Mouse (Mus musculus) midbrain, embryonic 13.5 days (tissue): ENCODE data around the gene Hdac8. TPM values are rescaled to one million over a fixed set of nuclear protein-coding genes. Genes with fewer than 3 reads are reported as not detected.

Experiments
- ATAC-seq: fragments of 200-750 bp; cut with Nextera tagmentation; 2 replicates; pipeline ENCODE4 v1.8.0; 2017; ENCODE audit warnings: mild to moderate bottlenecking, moderate TSS enrichment, moderate library complexity
- H3K27ac ChIP-seq: fragments of 300-500 bp; sonication (generic); 2 replicates; pipeline ENCODE4 v1.5.1; 2015; ENCODE audit warnings: inconsistent platforms, mild to moderate bottlenecking, moderate library complexity
- H3K27me3 ChIP-seq: fragments of 300-500 bp; sonication (generic); 2 replicates; pipeline ENCODE4 v1.6.1; 2015; ENCODE audit warnings: mild to moderate bottlenecking, inconsistent platforms
- H3K36me3 ChIP-seq: fragments of 300-500 bp; sonication (generic); 2 replicates; pipeline ENCODE4 v1.6.1; 2015; ENCODE audit warnings: mild to moderate bottlenecking, inconsistent platforms
- H3K4me1 ChIP-seq: fragments of 300-500 bp; sonication (generic); replicated peaks from 2 replicates; pipeline ENCODE4 v1.6.1; 2015; ENCODE audit warnings: inconsistent platforms
- H3K4me2 ChIP-seq: fragments of 300-500 bp; sonication (generic); replicated peaks from 2 replicates; pipeline ENCODE4 v1.6.1; 2015; ENCODE audit warnings: moderate library complexity, mild to moderate bottlenecking, inconsistent platforms
- H3K4me3 ChIP-seq: fragments of 300-500 bp; sonication (generic); replicated peaks from 2 replicates; pipeline ENCODE4 v1.5.1; 2015; ENCODE audit warnings: mild to moderate bottlenecking, inconsistent platforms
- H3K9ac ChIP-seq: fragments of 300-500 bp; sonication (generic); replicated peaks from 2 replicates; pipeline ENCODE4 v1.6.1; 2015; ENCODE audit warnings: mild to moderate bottlenecking, inconsistent platforms
- H3K9me3 ChIP-seq: fragments of 300-500 bp; sonication (generic); 2 replicates; pipeline ENCODE4 v1.6.1; 2016; ENCODE audit warnings: mild to moderate bottlenecking, inconsistent platforms
- WGBS: fragments of 180-500 bp; shearing (Covaris S2); methylation state at CpG from one replicate; pipeline ENCODE4 v1.1.7; 2015; 5-methylcytosine and 5-hydroxymethylcytosine counted together
- polyA plus RNA-seq: library from polyadenylated mRNA; unstranded; fragments of >200 nt; fragmentation: Nextera tagmentation; extraction: Ambion mirVana; gene quantifications from 2 replicates; pipeline ENCODE4 v1.2.1, GENCODE M21; 2015

Gene Hdac8
- polyA plus RNA-seq, 1 experiment from 2014 or later = 10.6 TPM

GRCm38 (mm10) chrX:102416972-102417371 lies 88.2 kb downstream of the Hdac8 start:
- H3K4me1 ChIP-seq = no peaks in the 10 kb centered on the region
- ATAC-seq = no peak
- H3K27ac ChIP-seq = no peak overlapping the region
- H3K4me3 ChIP-seq = no peak overlapping the region
- WGBS = 60% methylated on average over 4 of the region's 4 CpGs
- no peaks in the 10 kb centered on the region for H3K36me3 ChIP-seq
- no peaks in the 10 kb centered on the region for H3K9me3 ChIP-seq
- H3K4me2 ChIP-seq = no peak overlapping the region
- H3K27me3 ChIP-seq = peaks cover 29% of the 10 kb centered on the region
- H3K9ac ChIP-seq = no peak overlapping the region

- ATAC-seq = no peak
- Histone ChIP-seq H3K9me3 (no peaks in the 10 kb centered on the region), H3K27me3 (peaks cover 31% of the 10 kb centered on the region), H3K4me2 (no peak overlapping the region), H3K36me3 (no peaks in the 10 kb centered on the region), H3K4me3 (no peak overlapping the region), H3K4me1 (no peaks in the 10 kb centered on the region), H3K9ac (no peak overlapping the region), H3K27ac (no peak overlapping the region)
- 65% methylated on average over 4 of the region's 4 CpGs for WGBS
These were observed 88.8 kb downstream of the Hdac8 start for GRCm38 (mm10) chrX:102416386-102416785.

GRCm38 (mm10) chrX:102384765-102385164 lies 120.4 kb downstream of the Hdac8 start:
- ATAC-seq = no peak
- Histone ChIP-seq H3K4me2 (no peak overlapping the region), H3K9ac (no peak overlapping the region), H3K36me3 (no peaks in the 10 kb centered on the region), H3K4me1 (no peaks in the 10 kb centered on the region), H3K9me3 (no peaks in the 10 kb centered on the region), H3K27ac (no peak overlapping the region), H3K27me3 (peaks cover 39% of the 10 kb centered on the region; the same call in 1 of the 2 replicates), H3K4me3 (no peak overlapping the region)
- WGBS = 84% methylated on average over 3 of the region's 3 CpGs

GRCm38 (mm10) chrX:102383151-102383550 lies 122.0 kb downstream of the Hdac8 start:
- H3K27me3 ChIP-seq = peaks cover 39% of the 10 kb centered on the region; the same call in 1 of the 2 replicates
- no peaks in the 10 kb centered on the region for H3K4me1 ChIP-seq
- no peaks in the 10 kb centered on the region for H3K9me3 ChIP-seq
- H3K4me3 ChIP-seq = no peak overlapping the region
- H3K9ac ChIP-seq = no peak overlapping the region
- 66% methylated on average over 7 of the region's 7 CpGs for WGBS
- no peaks in the 10 kb centered on the region for H3K36me3 ChIP-seq
- ATAC-seq = no peak
- H3K27ac ChIP-seq = no peak overlapping the region
- H3K4me2 ChIP-seq = no peak overlapping the region

GRCm38 (mm10) chrX:102366510-102366909 lies 138.6 kb downstream of the Hdac8 start:
- Histone ChIP-seq H3K9ac (no peak overlapping the region), H3K27me3 (peaks cover 25% of the 10 kb centered on the region; the same call in 1 of the 2 replicates), H3K4me3 (no peak overlapping the region), H3K36me3 (no peaks in the 10 kb centered on the region), H3K27ac (no peak overlapping the region), H3K4me2 (no peak overlapping the region), H3K4me1 (no peaks in the 10 kb centered on the region), H3K9me3 (no peaks in the 10 kb centered on the region)
- ATAC-seq = no peak
- 89% methylated on average over 3 of the region's 3 CpGs for WGBS

- Histone ChIP-seq H3K27ac (no peak overlapping the region), H3K4me1 (no peaks in the 10 kb centered on the region), H3K4me2 (no peak overlapping the region), H3K4me3 (no peak overlapping the region), H3K9ac (no peak overlapping the region), H3K27me3 (0 out of 2 replicates have a peak, but pooled peaks cover 5% of the 10 kb centered on the region), H3K9me3 (no peaks in the 10 kb centered on the region), H3K36me3 (no peaks in the 10 kb centered on the region)
- ATAC-seq = no peak
- 86% methylated on average over 2 of the region's 2 CpGs for WGBS
These were observed 142.9 kb downstream of the Hdac8 start for GRCm38 (mm10) chrX:102362244-102362643.

- 85% methylated on average over 3 of the region's 3 CpGs for WGBS
- H3K4me2 ChIP-seq = no peak overlapping the region
- H3K4me3 ChIP-seq = no peak overlapping the region
- H3K9ac ChIP-seq = no peak overlapping the region
- no peak for ATAC-seq
- peaks cover 21% of the 10 kb centered on the region; the same call in 1 of the 2 replicates for H3K27me3 ChIP-seq
- no peaks in the 10 kb centered on the region for H3K9me3 ChIP-seq
- no peak overlapping the region for H3K27ac ChIP-seq
- H3K36me3 ChIP-seq = no peaks in the 10 kb centered on the region
- no peaks in the 10 kb centered on the region for H3K4me1 ChIP-seq
These were observed 151.7 kb downstream of the Hdac8 start for GRCm38 (mm10) chrX:102353412-102353811.

GRCm38 (mm10) chrX:102349843-102350731 lies 155.1 kb downstream of the Hdac8 start:
- Histone ChIP-seq H3K4me3 (no peak overlapping the region), H3K27me3 (peaks cover 36% of the 10 kb centered on the region; the same call in 1 of the 2 replicates), H3K4me2 (no peak overlapping the region), H3K27ac (no peak overlapping the region), H3K36me3 (no peaks in the 10 kb centered on the region), H3K9ac (no peak overlapping the region), H3K4me1 (no peaks in the 10 kb centered on the region), H3K9me3 (no peaks in the 10 kb centered on the region)
- ATAC-seq = no peak
- WGBS = 69% methylated on average over 14 of the region's 14 CpGs

GRCm38 (mm10) chrX:102348886-102349486 lies 156.2 kb downstream of the Hdac8 start:
- Histone ChIP-seq H3K4me2 (no peak overlapping the region), H3K9me3 (no peaks in the 10 kb centered on the region), H3K9ac (no peak overlapping the region), H3K4me1 (no peaks in the 10 kb centered on the region), H3K36me3 (no peaks in the 10 kb centered on the region), H3K4me3 (no peak overlapping the region), H3K27me3 (peaks cover 43% of the 10 kb centered on the region; the same call in 1 of the 2 replicates), H3K27ac (no peak overlapping the region)
- 46% methylated on average over 9 of the region's 9 CpGs for WGBS
- no peak for ATAC-seq

- H3K27me3 ChIP-seq = peaks cover 36% of the 10 kb centered on the region; the same call in 1 of the 2 replicates
- no peak overlapping the region for H3K9ac ChIP-seq
- no peak for ATAC-seq
- WGBS = 46% methylated on average over 4 of the region's 4 CpGs
- H3K9me3 ChIP-seq = no peaks in the 10 kb centered on the region
- H3K4me1 ChIP-seq = no peaks in the 10 kb centered on the region
- no peak overlapping the region for H3K4me2 ChIP-seq
- no peaks in the 10 kb centered on the region for H3K36me3 ChIP-seq
- H3K4me3 ChIP-seq = no peak overlapping the region
- H3K27ac ChIP-seq = no peak overlapping the region
These were observed 163.5 kb downstream of the Hdac8 start for GRCm38 (mm10) chrX:102341688-102342087.

- H3K9me3 ChIP-seq = no peaks in the 10 kb centered on the region
- H3K36me3 ChIP-seq = no peaks in the 10 kb centered on the region
- 80% methylated on average over 8 of the region's 8 CpGs for WGBS
- no peak overlapping the region for H3K27ac ChIP-seq
- peaks cover 28% of the 10 kb centered on the region; the same call in 1 of the 2 replicates for H3K27me3 ChIP-seq
- no peak overlapping the region for H3K4me2 ChIP-seq
- no peak overlapping the region for H3K9ac ChIP-seq
- no peak for ATAC-seq
- H3K4me3 ChIP-seq = no peak overlapping the region
- no peaks in the 10 kb centered on the region for H3K4me1 ChIP-seq
These were observed 165.6 kb downstream of the Hdac8 start for GRCm38 (mm10) chrX:102339396-102340155.

- no peaks in the 10 kb centered on the region for H3K4me1 ChIP-seq
- no peak overlapping the region for H3K4me2 ChIP-seq
- H3K9me3 ChIP-seq = no peaks in the 10 kb centered on the region
- no peak overlapping the region for H3K27ac ChIP-seq
- peaks cover 41% of the 10 kb centered on the region for H3K27me3 ChIP-seq
- no peak for ATAC-seq
- no peak overlapping the region for H3K4me3 ChIP-seq
- no peak overlapping the region for H3K9ac ChIP-seq
- no peaks in the 10 kb centered on the region for H3K36me3 ChIP-seq
- 58% methylated on average over 3 of the region's 3 CpGs for WGBS
These were observed 185.5 kb downstream of the Hdac8 start for GRCm38 (mm10) chrX:102319696-102320095.
